Mouse (Mus musculus): Measurements from ENCODE around the gene Lhpp. TPM values are rescaled to one million over a fixed set of nuclear protein-coding genes. Genes with fewer than 3 reads are reported as not detected.

Gene Lhpp
- polyA plus RNA-seq, 1 experiment from 2014 or later, result 16.8 TPM

DNA sequence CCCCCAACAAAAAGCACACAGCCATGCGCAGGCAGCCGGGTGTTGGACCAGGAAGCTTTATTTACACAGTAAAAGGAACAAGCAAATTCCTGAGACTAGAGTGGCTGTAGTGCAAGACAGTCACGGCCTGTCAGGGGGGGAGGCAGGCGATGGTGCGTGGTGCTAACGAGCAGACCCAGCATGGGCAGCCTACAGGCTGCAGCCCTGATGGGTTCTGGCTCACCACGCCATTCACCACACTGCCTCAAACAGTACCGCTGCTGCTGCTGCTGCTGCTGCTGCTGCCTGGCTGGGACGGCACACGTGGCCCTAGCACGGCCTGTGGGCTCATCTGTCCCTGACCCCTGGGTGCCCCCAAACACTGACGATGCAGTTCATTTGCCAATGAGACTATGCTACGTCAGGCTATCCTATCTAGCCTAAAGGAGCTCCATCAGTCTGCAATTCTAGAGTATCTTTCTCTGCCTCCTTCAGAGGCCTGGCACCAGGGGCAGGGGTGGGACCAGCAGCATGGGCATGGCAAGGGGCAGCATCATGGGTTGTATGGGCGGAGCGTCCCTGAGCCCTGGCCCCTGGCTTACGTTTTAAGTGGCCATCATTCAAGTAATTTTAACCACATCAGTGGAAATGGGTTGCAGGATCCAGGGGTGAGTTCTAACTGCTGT, 101.7 kb downstream of the Lhpp start:
- H3K27me3 ChIP-seq (ENCODE audit: insufficient read depth, low read length), result no peaks in the 10 kb centered on the region
- H3K4me3 ChIP-seq (replicated peaks; ENCODE audit: low read depth, low read length), result no peak overlapping the region
- TF ChIP-seq CTCF (IDR thresholded peaks at IDR 0.05; ENCODE audit: low read depth), result no peak
- 28% methylated on average over 16 of the region's 16 CpGs for WGBS
- no peaks in the 10 kb centered on the region for H3K36me3 ChIP-seq (ENCODE audit: insufficient read depth, low read length)
- H3K27ac ChIP-seq, result peak overlapping the region; percentile 94
- no peaks in the 10 kb centered on the region for H3K9me3 ChIP-seq (replicated peaks; ENCODE audit: low read length)
- DNase-seq (ENCODE audit: low spot score), result peak; percentile 79
- H3K4me1 ChIP-seq (replicated peaks; ENCODE audit: insufficient read depth, low read length), result peaks cover 32% of the 10 kb centered on the region
- ATAC-seq (replicated peaks; ENCODE audit: low FRiP score, low read depth), result peak; percentile 68
- no peak overlapping the region for H3K9ac ChIP-seq (ENCODE audit: low read depth, low read length)
- H3K4me2 ChIP-seq (ENCODE audit: low read length), result no peak overlapping the region

- Histone ChIP-seq H3K36me3 (ENCODE audit: insufficient read depth, low read length) (no peaks in the 10 kb centered on the region), H3K4me2 (ENCODE audit: low read length) (no peak overlapping the region), H3K27ac (peak overlapping the region; percentile 94), H3K9me3 (replicated peaks; ENCODE audit: low read length) (no peaks in the 10 kb centered on the region), H3K27me3 (ENCODE audit: insufficient read depth, low read length) (no peaks in the 10 kb centered on the region), H3K4me3 (replicated peaks; ENCODE audit: low read depth, low read length) (no peak overlapping the region), H3K4me1 (replicated peaks; ENCODE audit: insufficient read depth, low read length) (peaks cover 32% of the 10 kb centered on the region), H3K9ac (ENCODE audit: low read depth, low read length) (no peak overlapping the region)
- WGBS, result 53% methylated on average over 7 of the region's 7 CpGs
- ATAC-seq (replicated peaks; ENCODE audit: low FRiP score, low read depth), result no peak
- TF ChIP-seq CTCF (IDR thresholded peaks at IDR 0.05; ENCODE audit: low read depth), result no peak
- DNase-seq (ENCODE audit: low spot score), result no peak
These were observed 102.5 kb downstream of the Lhpp start for GRCm38 (mm10) chr7:132712956-132713355.

DNA sequence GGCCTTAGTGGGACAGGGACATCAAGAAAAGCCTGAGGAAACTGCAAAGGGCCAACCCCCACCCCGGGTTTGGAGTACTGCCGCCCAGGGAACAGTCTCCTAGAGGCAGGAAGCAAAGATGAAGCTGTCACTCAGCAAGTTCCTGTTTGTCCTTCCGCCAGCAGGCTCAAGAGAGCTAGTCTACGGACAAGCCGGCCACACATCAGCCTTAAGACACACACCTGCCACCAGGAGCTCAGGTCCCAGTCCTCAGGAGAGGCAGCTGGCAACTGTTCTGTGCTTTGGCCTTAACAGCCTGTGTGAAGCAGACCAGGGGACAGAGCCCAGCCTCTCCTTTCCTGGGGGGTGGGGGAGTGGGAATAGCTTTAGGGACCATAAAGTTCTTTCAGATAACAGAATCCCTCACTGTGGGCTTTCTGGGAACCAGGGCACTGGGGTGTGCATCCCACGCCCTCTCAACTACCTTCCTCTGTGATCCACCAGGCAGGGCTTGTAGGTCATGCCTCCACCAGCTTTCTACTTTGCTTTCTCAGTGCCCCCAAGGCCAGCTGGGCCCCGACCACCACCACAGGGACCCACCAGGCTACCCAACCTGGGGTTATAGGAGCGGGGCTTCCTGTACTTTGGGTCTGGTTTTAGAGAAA, 103.2 kb downstream of the Lhpp start:
- no peaks in the 10 kb centered on the region for H3K36me3 ChIP-seq (ENCODE audit: insufficient read depth, low read length)
- DNase-seq (ENCODE audit: low spot score), result peak; percentile 69
- 0 out of 2 replicates have a peak, but pooled peaks have one; percentile 9 for ATAC-seq (replicated peaks; ENCODE audit: low FRiP score, low read depth)
- no peaks in the 10 kb centered on the region for H3K27me3 ChIP-seq (ENCODE audit: insufficient read depth, low read length)
- peaks cover 32% of the 10 kb centered on the region for H3K4me1 ChIP-seq (replicated peaks; ENCODE audit: insufficient read depth, low read length)
- no peak for TF ChIP-seq CTCF (IDR thresholded peaks at IDR 0.05; ENCODE audit: low read depth)
- peak overlapping the region; percentile 42; the same call in 1 of the 2 replicates for H3K9ac ChIP-seq (ENCODE audit: low read depth, low read length)
- H3K27ac ChIP-seq, result peak overlapping the region; percentile 94
- no peaks in the 10 kb centered on the region for H3K9me3 ChIP-seq (replicated peaks; ENCODE audit: low read length)
- H3K4me3 ChIP-seq (replicated peaks; ENCODE audit: low read depth, low read length), result no peak overlapping the region
- peak overlapping the region; percentile 4; the same call in 1 of the 2 replicates for H3K4me2 ChIP-seq (ENCODE audit: low read length)
- 36% methylated on average over 8 of the region's 8 CpGs for WGBS

DNA sequence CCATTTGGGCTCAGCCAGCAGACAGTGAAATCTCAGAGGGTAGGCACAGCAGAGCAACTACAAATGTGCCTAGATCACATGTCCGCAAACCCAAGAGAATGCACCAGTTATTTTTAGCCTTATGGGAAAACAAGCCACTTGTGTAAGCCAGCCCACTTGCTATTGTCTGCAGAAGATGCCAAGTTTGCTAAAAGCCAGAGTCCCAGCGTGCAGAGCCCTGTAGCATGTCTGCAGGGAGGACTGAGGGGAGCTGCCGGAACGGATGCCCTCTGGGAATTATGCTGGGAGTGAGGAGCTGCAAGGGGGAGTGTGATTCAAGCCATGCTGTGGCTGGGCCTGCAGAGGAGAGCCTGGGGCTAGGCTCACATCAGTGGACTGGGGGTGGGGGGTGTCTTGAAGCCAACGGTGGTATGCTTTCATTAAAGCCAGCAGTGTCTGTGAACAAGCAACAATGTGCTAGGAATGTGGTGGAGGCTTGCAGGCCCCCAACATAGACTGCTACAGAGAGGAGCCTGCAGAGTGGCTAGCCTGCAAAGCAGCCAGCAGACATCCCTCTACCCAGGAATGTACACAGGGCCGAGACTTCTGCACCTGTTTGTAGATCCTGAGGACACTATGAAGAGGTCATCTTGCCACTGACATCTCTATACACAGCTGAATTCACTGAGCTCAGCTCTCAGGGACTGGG, 103.9 kb downstream of the Lhpp start:
- H3K27ac ChIP-seq, result peak overlapping the region; percentile 94
- peak; percentile 88 for DNase-seq (ENCODE audit: low spot score)
- TF ChIP-seq CTCF (IDR thresholded peaks at IDR 0.05; ENCODE audit: low read depth), result no peak; the same call in 1 of the 2 replicates
- peaks cover 32% of the 10 kb centered on the region for H3K4me1 ChIP-seq (replicated peaks; ENCODE audit: insufficient read depth, low read length)
- 13% methylated on average over 6 of the region's 6 CpGs for WGBS
- no peak overlapping the region for H3K4me3 ChIP-seq (replicated peaks; ENCODE audit: low read depth, low read length)
- peak overlapping the region; percentile 45; the same call in 1 of the 2 replicates for H3K9ac ChIP-seq (ENCODE audit: low read depth, low read length)
- peak; percentile 21 for ATAC-seq (replicated peaks; ENCODE audit: low FRiP score, low read depth)
- H3K4me2 ChIP-seq (ENCODE audit: low read length), result no peak overlapping the region
- no peaks in the 10 kb centered on the region for H3K36me3 ChIP-seq (ENCODE audit: insufficient read depth, low read length)
- H3K27me3 ChIP-seq (ENCODE audit: insufficient read depth, low read length), result no peaks in the 10 kb centered on the region
- no peaks in the 10 kb centered on the region for H3K9me3 ChIP-seq (replicated peaks; ENCODE audit: low read length)

DNA sequence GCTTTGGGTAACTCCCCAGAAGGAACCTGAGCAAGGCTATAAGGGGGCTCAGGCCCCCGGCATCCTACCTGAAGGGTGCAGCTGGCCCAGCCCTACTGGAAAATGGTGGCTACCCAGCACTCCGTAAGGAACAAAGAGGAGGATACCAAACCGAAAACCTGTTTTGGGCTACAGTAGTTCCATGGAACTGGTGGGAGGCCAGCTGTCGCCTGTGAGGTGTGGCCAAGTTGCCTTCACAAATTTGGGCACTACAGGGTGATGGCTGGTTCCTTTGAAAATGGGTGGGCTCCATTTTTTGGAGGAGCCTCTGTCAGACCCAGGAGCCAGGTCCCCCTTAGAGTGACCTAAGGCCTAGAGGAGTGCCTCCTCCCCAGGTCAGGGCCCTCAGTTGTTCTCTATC, 104.8 kb downstream of the Lhpp start:
- H3K4me3 ChIP-seq (replicated peaks; ENCODE audit: low read depth, low read length), result no peak overlapping the region
- H3K4me1 ChIP-seq (replicated peaks; ENCODE audit: insufficient read depth, low read length), result peaks cover 32% of the 10 kb centered on the region
- no peaks in the 10 kb centered on the region for H3K27me3 ChIP-seq (ENCODE audit: insufficient read depth, low read length)
- peak overlapping the region; percentile 94 for H3K27ac ChIP-seq
- H3K4me2 ChIP-seq (ENCODE audit: low read length), result no peak overlapping the region
- no peak for TF ChIP-seq CTCF (IDR thresholded peaks at IDR 0.05; ENCODE audit: low read depth)
- no peaks in the 10 kb centered on the region for H3K36me3 ChIP-seq (ENCODE audit: insufficient read depth, low read length)
- 95% methylated on average over 4 of the region's 4 CpGs for WGBS
- H3K9ac ChIP-seq (ENCODE audit: low read depth, low read length), result no peak overlapping the region
- no peaks in the 10 kb centered on the region for H3K9me3 ChIP-seq (replicated peaks; ENCODE audit: low read length)
- DNase-seq (ENCODE audit: low spot score), result no peak
- no peak for ATAC-seq (replicated peaks; ENCODE audit: low FRiP score, low read depth)

- WGBS, result 79% methylated on average over 4 of the region's 4 CpGs
- H3K36me3 ChIP-seq (ENCODE audit: insufficient read depth, low read length), result no peaks in the 10 kb centered on the region
- peaks cover 28% of the 10 kb centered on the region for H3K4me1 ChIP-seq (replicated peaks; ENCODE audit: insufficient read depth, low read length)
- DNase-seq (ENCODE audit: low spot score) (no peak), ATAC-seq (replicated peaks; ENCODE audit: low FRiP score, low read depth) (no peak)
- H3K4me3 ChIP-seq (replicated peaks; ENCODE audit: low read depth, low read length), result no peak overlapping the region
- H3K4me2 ChIP-seq (ENCODE audit: low read length), result no peak overlapping the region
- TF ChIP-seq CTCF (IDR thresholded peaks at IDR 0.05; ENCODE audit: low read depth), result no peak
- no peaks in the 10 kb centered on the region for H3K9me3 ChIP-seq (replicated peaks; ENCODE audit: low read length)
- H3K9ac ChIP-seq (ENCODE audit: low read depth, low read length), result no peak overlapping the region
- no peak overlapping the region for H3K27ac ChIP-seq
- H3K27me3 ChIP-seq (ENCODE audit: insufficient read depth, low read length), result no peaks in the 10 kb centered on the region
These were observed 109.1 kb downstream of the Lhpp start for GRCm38 (mm10) chr7:132719570-132719969.
